Mouse (Mus musculus) ES-E14 (cell line): ENCODE measurements around the gene AU015836.

ENCODE experiments used
- MAFK ChIP-seq: IDR thresholded peaks from 2 replicates; pipeline ENCODE4 v1.6.1; 2014; ENCODE audit warnings: mild to moderate bottlenecking, low read depth, low read length, inconsistent platforms; ENCODE audit not compliant: insufficient read depth
- ZNF384 ChIP-seq: IDR thresholded peaks from 2 replicates; pipeline ENCODE4 v1.6.1; 2012; ENCODE audit warnings: low read depth, low read length, inconsistent platforms

GRCm38 (mm10) chrX:93980341-93980740 lies 11.9 kb downstream of the AU015836 start:
- no peak for TF ChIP-seq ZNF384
- TF ChIP-seq MAFK: no peak
